Comparison of ENCODE assay signal across 8 mouse cellular contexts in genomic region chr4:134853259-134853636, GRCm38 (mm10). TPM values are rescaled to one million over a fixed set of nuclear protein-coding genes. Genes with fewer than 3 reads are reported as not detected.
DNase-seq lines count a peak whose midpoint lies in the region; ATAC-seq and TF ChIP-seq lines count a peak whose summit lies in the region.

Gene Maco1, minus strand, starts transcription at chr4:134853345.

- peak within 1 kb of the TSS; percentile 98 for H3K4me3 ChIP-seq in hindbrain, postnatal 0 days (ENCODE audit: low read length)
- H3K4me3 ChIP-seq in left cerebral cortex, adult 2 months = peak within 1 kb of the TSS; percentile 91

- no peaks in the 10 kb centered on the region for H3K36me3 ChIP-seq in hindbrain, postnatal 0 days (ENCODE audit: insufficient read depth, low read length)

- peak within 1 kb of the TSS; percentile 82 for H3K4me2 ChIP-seq in hindbrain, postnatal 0 days (ENCODE audit: low read depth, low read length)

- peak within 1 kb of the TSS; percentile 94 for H3K9ac ChIP-seq in hindbrain, postnatal 0 days (replicated peaks; ENCODE audit: low read length)

- H3K4me1 ChIP-seq in hindbrain, postnatal 0 days (ENCODE audit: insufficient read depth, low read length) = peaks cover 18% of the 10 kb centered on the region

- H3K27ac ChIP-seq in hindbrain, postnatal 0 days = peak within 1 kb of the TSS; percentile 99
- peak within 1 kb of the TSS; percentile 98 for H3K27ac ChIP-seq in left cerebral cortex, adult 2 months

- TF ChIP-seq CTCF in hindbrain, postnatal 0 days (IDR thresholded peaks at IDR 0.05; ENCODE audit: low read depth) = no peak
- no peak for TF ChIP-seq CTCF in left cerebral cortex, adult 2 months (IDR thresholded peaks at IDR 0.05)

- ATAC-seq in hindbrain, postnatal 0 days = peak; percentile 96
- peak; percentile 90 for ATAC-seq in megakaryocyte, adult 5-6 weeks (ENCODE audit: poor library complexity, severe bottlenecking)

- under 1% methylated on average over 37 of the region's 38 CpGs for WGBS in hindbrain, postnatal 0 days

- no peaks in the 10 kb centered on the region for H3K9me3 ChIP-seq in hindbrain, postnatal 0 days (ENCODE audit: low read length)

- H3K27me3 ChIP-seq in hindbrain, postnatal 0 days (ENCODE audit: insufficient read depth, low read length) = no peaks in the 10 kb centered on the region

- intact Hi-C loops in left cerebral cortex, adult 2 months (cut with DNase I) = loop anchor here (5.0 kb wide), 1 partner anchor 69 kb away; the partner anchor contains the start of gene Rsrp1

- peak; percentile 98 for DNase-seq in T-cell, adult 2 months (ENCODE audit: low spot score)
- peak; percentile 100 for DNase-seq in cerebellum, postnatal 25 days
- DNase-seq in frontal cortex, postnatal 36 days (ENCODE audit: low spot score in 2 of 2) = peak; percentile 100
- peak; percentile 99 for DNase-seq in hindbrain, postnatal 0 days (ENCODE audit: low spot score)
- DNase-seq in left cerebral cortex, adult 2 months (ENCODE audit: extremely low spot score in 1 of 2, low spot score in 2 of 2) = peak; percentile 100
- peak; percentile 100 for DNase-seq in right cerebral cortex, adult 2 months (ENCODE audit: low spot score in 2 of 2)
- DNase-seq in urinary bladder, postnatal 14 days (ENCODE audit: low spot score) = peak; percentile 99

RNA-seq across cellular contexts. Expression of gene Maco1, which starts in this region (rescaled TPM):
- 43.6 and 45.5 TPM in 2 replicates for total RNA-seq in hindbrain, postnatal 0 days (2014; rRNA removed)
- 68.9 and 70.3 TPM in 2 replicates for polyA plus RNA-seq in hindbrain, postnatal 0 days (2015; fragmentation: Nextera tagmentation; extraction: Ambion mirVana)
- 10 to 100 TPM; 52.4 to 54.2 TPM for total RNA-seq in left cerebral cortex, adult 2 months (2021)
- total RNA-seq in megakaryocyte, adult 5-6 weeks (2015) = 14.1 and 17.4 TPM in 2 replicates
- total RNA-seq in megakaryocyte, adult 5-6 weeks (2017) = 20.9 and 30.4 TPM in 2 replicates

Comparison
In these comparisons a context has a peak if more than half of its experiments do, and no peak if none do; other contexts are left out.
1. Peak in every context shown above with its lines: DNase-seq, ATAC-seq, H3K4me3 ChIP-seq and H3K27ac ChIP-seq.